Mouse (Mus musculus): Measurements from ENCODE around the gene Aspn. TPM values are rescaled to one million over a fixed set of nuclear protein-coding genes. Genes with fewer than 3 reads are reported as not detected.
"Not testable (repeated sequence)": the region's sequence is repeated elsewhere in the genome, so short reads cannot be mapped to it uniquely, and the experiment has no call there.

The Aspn gene
- polyA plus RNA-seq, 1 experiment from 2014 or later = 9.4 TPM

DNA sequence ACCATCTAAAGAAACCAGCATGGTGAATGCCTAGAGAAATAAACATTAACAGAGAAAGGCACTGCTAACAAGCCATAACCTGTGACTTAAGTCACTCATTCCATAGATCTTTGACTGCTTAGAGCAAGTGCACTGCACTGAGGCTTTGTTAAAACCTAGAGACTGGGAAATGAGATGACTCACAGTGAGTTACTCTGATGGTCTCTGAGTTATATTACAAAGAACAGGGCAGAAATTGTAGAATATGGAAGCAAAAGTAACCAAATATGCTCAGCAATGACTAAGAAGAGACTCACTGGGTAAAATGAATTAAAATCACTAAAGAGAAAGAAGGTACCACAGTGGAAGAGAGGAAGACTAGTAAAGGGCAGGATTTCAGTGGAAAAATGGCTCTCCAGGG lies 39.6 kb downstream of the Aspn start:
- DNase-seq (ENCODE audit: low spot score) = no peak

- no peak for DNase-seq (ENCODE audit: low spot score)
Measured at GRCm38 (mm10) chr13:49584307-49585005, 40.2 kb downstream of the Aspn start.

- no peak for DNase-seq (ENCODE audit: low spot score)
Measured at GRCm38 (mm10) chr13:49586062-49586461, 41.8 kb downstream of the Aspn start.

GRCm38 (mm10) chr13:49602541-49602940 lies 58.3 kb downstream of the Aspn start:
- DNase-seq (ENCODE audit: low spot score) = not testable (repeated sequence)

DNA sequence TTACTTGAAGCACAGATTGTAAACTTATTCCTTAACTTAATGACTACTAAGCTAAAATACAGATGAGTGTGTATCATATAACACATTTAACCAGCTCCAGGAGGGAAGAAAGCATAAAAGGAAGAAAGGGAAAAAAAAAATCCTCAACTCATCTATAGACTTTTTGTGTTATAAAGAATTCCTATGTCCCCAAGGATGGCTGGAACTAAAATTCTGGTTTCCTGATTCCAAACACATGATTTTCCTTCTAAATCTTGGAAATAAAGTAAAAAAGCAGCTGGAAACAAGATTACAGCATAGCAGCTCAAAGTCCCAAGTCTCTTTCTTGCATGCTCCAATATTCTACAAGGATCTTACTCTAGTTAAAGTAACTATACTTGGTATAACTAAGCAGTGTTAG lies 59.4 kb downstream of the Aspn start:
- no peak for DNase-seq (ENCODE audit: low spot score)

DNA sequence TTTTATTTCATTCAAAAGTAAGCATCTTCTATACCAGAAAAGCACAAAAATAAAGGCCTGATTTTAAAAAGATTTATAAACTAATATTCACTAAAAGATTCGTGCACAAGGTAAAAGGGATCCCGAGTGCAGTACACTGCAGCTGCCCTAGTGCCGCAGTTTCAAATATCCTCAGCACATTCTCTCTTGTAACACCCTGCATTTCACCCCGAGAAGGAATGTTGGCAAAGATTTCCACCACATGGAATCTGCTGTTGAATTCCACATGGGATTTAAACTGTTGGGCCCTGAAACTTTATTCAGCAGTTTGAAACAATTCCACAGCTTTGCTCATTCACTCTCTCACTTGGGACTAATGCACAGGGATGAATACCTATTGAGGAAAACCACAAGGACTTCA lies 63.5 kb downstream of the Aspn start, which contains the start of gene Ogn:
TSS of gene Ogn (plus strand) at position 333 of the 400 bp plus-strand sequence.
- no peak for DNase-seq (ENCODE audit: low spot score)

DNA sequence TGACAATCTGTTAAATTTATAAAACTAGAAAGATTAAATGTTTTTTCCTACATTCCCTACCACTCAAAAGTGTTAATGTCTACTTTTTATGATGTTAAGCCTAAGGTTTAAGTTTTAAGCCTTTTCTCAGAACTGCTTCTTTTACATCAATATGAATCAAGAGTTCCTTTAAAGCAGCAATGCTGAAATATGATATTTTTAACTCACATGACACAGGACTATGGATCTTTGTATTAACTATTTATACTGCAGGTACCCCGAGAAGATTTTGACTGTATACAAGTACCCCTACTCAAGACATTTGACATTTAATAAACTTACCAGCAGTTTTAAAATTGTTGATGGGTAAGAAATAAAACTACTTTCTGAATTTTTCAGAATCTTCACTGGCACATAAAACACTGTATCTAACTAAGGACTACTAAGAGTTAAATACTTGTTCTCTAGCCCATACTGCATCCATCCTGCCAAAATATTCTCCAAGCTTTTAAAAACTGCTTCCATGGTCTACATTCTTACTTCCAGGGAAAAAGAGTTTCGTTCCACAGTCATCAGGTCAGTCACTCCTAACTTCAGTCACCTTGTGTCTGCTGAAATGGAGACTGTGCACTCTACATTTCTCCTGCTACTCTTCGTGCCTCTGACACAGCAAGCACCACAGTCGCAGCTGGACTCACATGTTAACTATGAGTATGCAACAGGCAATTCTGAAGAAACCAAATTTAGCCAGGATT lies 64.5 kb downstream of the Aspn start:
- DNase-seq (ENCODE audit: low spot score) = no peak

DNA sequence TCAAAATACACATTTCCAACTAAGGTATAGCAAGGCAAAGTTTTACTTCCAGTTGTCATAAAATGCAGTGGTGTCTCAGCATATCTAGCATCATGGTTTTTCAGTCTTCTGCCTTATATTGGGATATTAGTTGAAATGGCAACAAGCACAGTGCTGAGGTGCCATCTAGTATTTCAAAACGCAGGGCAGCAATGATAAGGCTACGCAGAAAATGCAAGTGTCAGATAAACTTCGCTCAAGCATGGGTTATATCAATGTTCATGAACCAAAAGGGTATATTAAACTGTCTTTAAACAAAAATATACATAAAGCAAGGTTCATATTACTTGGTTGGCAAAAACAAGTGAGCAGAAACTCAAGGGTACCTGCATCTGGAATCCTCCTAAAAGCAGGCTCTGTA lies 72.8 kb downstream of the Aspn start:
- no peak for DNase-seq (ENCODE audit: low spot score)

Other genes with a start within 250 kb of the Aspn start
- gene Fgd3, start 224.1 kb upstream of the Aspn start, polyA plus RNA-seq (2015; fragmentation: Nextera tagmentation; extraction: Ambion mirVana) = 1.7 and 2.1 TPM in 2 replicates
- gene Bicd2, start 202.9 kb upstream of the Aspn start, polyA plus RNA-seq (2015; fragmentation: Nextera tagmentation; extraction: Ambion mirVana) = 25.4 and 27.0 TPM in 2 replicates
- 13.5 and 15.2 TPM in 2 replicates for gene Ippk, start 123.2 kb upstream of the Aspn start, polyA plus RNA-seq (2015; fragmentation: Nextera tagmentation; extraction: Ambion mirVana)
- 0.77 and 1.4 TPM in 2 replicates for gene Tes3-ps, start 51.1 kb upstream of the Aspn start, polyA plus RNA-seq (2015; fragmentation: Nextera tagmentation; extraction: Ambion mirVana)
- gene Ecm2, start 39.6 kb upstream of the Aspn start, polyA plus RNA-seq (2015; fragmentation: Nextera tagmentation; extraction: Ambion mirVana) = 0.60 and 0.79 TPM in 2 replicates
- 0.45 and 0.73 TPM in 2 replicates for gene Omd, start 38.0 kb downstream of the Aspn start, polyA plus RNA-seq (2015; fragmentation: Nextera tagmentation; extraction: Ambion mirVana)
- 4.4 and 7.2 TPM in 2 replicates for gene Ogn, start 63.6 kb downstream of the Aspn start, polyA plus RNA-seq (2015; fragmentation: Nextera tagmentation; extraction: Ambion mirVana)
- 38.7 and 41.2 TPM in 2 replicates for gene Cenpp, start 108.3 kb downstream of the Aspn start, polyA plus RNA-seq (2015; fragmentation: Nextera tagmentation; extraction: Ambion mirVana)
- gene Nol8, start 108.6 kb downstream of the Aspn start, polyA plus RNA-seq (2015; fragmentation: Nextera tagmentation; extraction: Ambion mirVana) = 28.6 and 29.6 TPM in 2 replicates
- 32.1 and 37.2 TPM in 2 replicates for gene Iars, start 137.7 kb downstream of the Aspn start, polyA plus RNA-seq (2015; fragmentation: Nextera tagmentation; extraction: Ambion mirVana)

Data from thymus, postnatal 0 days (tissue).